Mouse (Mus musculus) gastrocnemius, postnatal 4 days (tissue): ENCODE measurements around the gene Tulp1. TPM values are rescaled to one million over a fixed set of nuclear protein-coding genes. Genes with fewer than 3 reads are reported as not detected.
A peak's percentile ranks its signal among the peaks of the same experiment; 100 is the strongest.
"Not testable (repeated sequence)": the region's sequence is repeated elsewhere in the genome, so short reads cannot be mapped to it uniquely, and the experiment has no call there.

Experiments used
- DNase-seq, 2 experiments: peaks; one replicate each; pipeline ENCODE4 v3.0.0; 2021 to 2022; ENCODE audit warnings: low spot score in 2 of 2, mixed read lengths in 2 of 2
- long read RNA-seq, 2 experiments: library from polyadenylated mRNA; stranded (forward); transcript quantifications; one replicate each; pipeline ENCODE4 v2.0.0; 2021
- total RNA-seq, 2 experiments: library from RNA; stranded (reverse); gene quantifications; 2 replicates each; pipeline ENCODE4 v1.2.3; 2021

Tulp1 gene
- total RNA-seq, result under 1 TPM; 0.47 to 0.57 TPM
- long read RNA-seq, experiment 1, result 0 reads
- long read RNA-seq, experiment 2, partial matches to known transcripts, result 0 of 3 reads
- long read RNA-seq, experiment 2, other reads (novel, unspliced or antisense), result 3 of 3 reads

GRCm38 (mm10) chr17:28365122-28365521, at the start of gene Tulp1:
Tulp1 (minus strand) TSS chr17:28365222.
- DNase-seq, result no peak

- no peak for DNase-seq
These were observed 46.4 kb upstream of the Tulp1 start for GRCm38 (mm10) chr17:28411381-28411960.

- DNase-seq, result no peak
These were observed 45.7 kb upstream of the Tulp1 start for GRCm38 (mm10) chr17:28410731-28411130.

- DNase-seq, result no peak
These were observed 43.4 kb upstream of the Tulp1 start for GRCm38 (mm10) chr17:28408251-28408918.

GRCm38 (mm10) chr17:28407418-28408250, 42.6 kb upstream of the Tulp1 start:
- peak; percentile 53 to 80 for DNase-seq

- DNase-seq, result no peak
These were observed 41.4 kb upstream of the Tulp1 start for GRCm38 (mm10) chr17:28406471-28406870.

GRCm38 (mm10) chr17:28404745-28405144, 39.7 kb upstream of the Tulp1 start:
- not testable (repeated sequence) for DNase-seq

- DNase-seq, result no peak
These were observed 39.3 kb upstream of the Tulp1 start for GRCm38 (mm10) chr17:28404301-28404700.

- no peak for DNase-seq
These were observed 30.0 kb upstream of the Tulp1 start for GRCm38 (mm10) chr17:28394994-28395393.

- no peak for DNase-seq
These were observed 29.2 kb upstream of the Tulp1 start for GRCm38 (mm10) chr17:28394051-28394765.

GRCm38 (mm10) chr17:28391568-28392432, 26.8 kb upstream of the Tulp1 start:
- DNase-seq, result no peak

GRCm38 (mm10) chr17:28388534-28388933, 23.5 kb upstream of the Tulp1 start:
- DNase-seq, result no peak

- peak; percentile 67 to 76 for DNase-seq
These were observed 21.3 kb upstream of the Tulp1 start for GRCm38 (mm10) chr17:28386150-28386905.

GRCm38 (mm10) chr17:28384298-28384697, 19.3 kb upstream of the Tulp1 start:
- no peak for DNase-seq

- DNase-seq, result no peak
These were observed 15.2 kb upstream of the Tulp1 start for GRCm38 (mm10) chr17:28380255-28380654.

GRCm38 (mm10) chr17:28375592-28376061, 10.6 kb upstream of the Tulp1 start:
- DNase-seq, result no peak

- DNase-seq, result no peak
These were observed 9.5 kb upstream of the Tulp1 start for GRCm38 (mm10) chr17:28374494-28374893.

GRCm38 (mm10) chr17:28373821-28374220, 8.8 kb upstream of the Tulp1 start:
- DNase-seq, result peak in 1 of 2 experiments; percentile 47

GRCm38 (mm10) chr17:28371941-28372340, 6.9 kb upstream of the Tulp1 start:
- DNase-seq, result no peak
